Mouse (Mus musculus): ENCODE measurements around the gene Slc35e2. TPM values are rescaled to one million over a fixed set of nuclear protein-coding genes. Genes with fewer than 3 reads are reported as not detected.
"Not testable (repeated sequence)": the region's sequence is repeated elsewhere in the genome, so short reads cannot be mapped to it uniquely, and the experiment has no call there.

Slc35e2 gene
- total RNA-seq, 2 experiments from 2014 or later, result 41.5 to 42.5 TPM

DNA sequence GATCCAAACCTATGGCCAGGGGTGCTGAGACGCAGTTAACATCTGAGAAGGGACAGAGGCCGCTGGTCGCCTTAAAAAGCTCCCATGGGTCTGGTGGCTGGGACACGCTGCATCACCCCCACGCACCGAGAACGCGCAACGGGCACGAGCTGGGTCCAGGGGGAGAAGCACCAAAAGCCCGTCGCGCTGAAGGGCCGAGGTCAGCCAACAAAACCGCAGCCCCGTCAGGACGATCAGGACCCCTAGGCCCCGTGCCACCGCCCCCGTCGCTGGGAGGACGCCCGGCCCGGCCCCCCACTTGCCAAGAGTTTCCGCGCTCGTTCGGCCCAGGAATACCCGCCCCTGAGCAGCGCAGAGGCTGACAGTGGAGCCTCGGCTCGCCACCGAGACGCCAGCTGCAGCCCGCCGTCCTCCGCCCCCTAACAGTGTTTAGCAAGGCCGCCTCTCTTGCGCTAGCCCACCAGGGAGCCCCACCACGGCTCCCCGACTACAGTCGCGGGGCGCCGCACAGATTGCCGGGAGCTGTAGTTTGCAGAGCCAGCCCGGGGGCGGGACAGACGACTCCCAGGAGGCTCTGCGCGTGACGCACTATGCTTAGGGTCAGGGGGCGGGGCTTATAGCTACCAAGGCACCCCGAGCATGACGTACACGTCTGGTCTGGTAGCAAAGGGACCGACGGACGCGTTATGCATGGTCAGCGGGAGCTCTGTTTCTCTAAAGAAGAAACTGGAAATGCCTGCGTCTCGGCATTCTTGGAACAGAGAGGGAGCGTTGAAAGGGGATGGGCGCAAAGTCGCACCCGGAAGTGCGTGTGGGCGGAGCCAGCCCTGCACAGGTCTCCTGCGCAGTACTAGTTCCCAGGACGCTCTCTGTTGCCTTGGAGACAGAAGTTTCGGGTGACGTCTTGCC lies 67.7 kb downstream of the Slc35e2 start, which contains the start of gene Mib2:
Mib2 (minus strand) TSS at position 510 of the 909 bp plus-strand sequence.
- peak; percentile 90 to 98 for DNase-seq (ENCODE audit: extremely low spot score in 1 of 2, low spot score in 1 of 2)

DNA sequence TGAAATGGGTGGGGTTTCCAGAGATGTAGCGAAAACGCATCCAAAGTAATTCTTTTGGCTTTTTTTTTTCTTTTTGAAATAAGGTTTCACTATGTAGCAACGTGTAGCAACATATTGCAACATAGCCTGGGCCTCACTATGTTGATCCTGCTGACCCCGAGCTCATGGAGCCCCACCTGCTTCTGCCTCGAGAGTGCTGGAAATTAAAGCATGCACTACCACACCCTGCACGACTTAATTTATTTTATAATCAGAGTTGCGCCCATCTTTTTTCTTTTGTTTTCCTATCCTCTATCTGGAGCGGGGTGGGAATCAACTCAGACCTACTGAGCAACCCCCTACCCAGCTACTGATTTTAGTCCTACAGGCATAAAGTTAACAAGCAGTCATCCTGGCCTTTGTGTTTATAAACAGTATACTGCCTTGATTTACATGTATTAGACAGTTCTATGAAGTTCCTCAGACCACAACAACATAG lies 68.4 kb downstream of the Slc35e2 start:
- no peak for DNase-seq (ENCODE audit: extremely low spot score in 1 of 2, low spot score in 1 of 2)

DNA sequence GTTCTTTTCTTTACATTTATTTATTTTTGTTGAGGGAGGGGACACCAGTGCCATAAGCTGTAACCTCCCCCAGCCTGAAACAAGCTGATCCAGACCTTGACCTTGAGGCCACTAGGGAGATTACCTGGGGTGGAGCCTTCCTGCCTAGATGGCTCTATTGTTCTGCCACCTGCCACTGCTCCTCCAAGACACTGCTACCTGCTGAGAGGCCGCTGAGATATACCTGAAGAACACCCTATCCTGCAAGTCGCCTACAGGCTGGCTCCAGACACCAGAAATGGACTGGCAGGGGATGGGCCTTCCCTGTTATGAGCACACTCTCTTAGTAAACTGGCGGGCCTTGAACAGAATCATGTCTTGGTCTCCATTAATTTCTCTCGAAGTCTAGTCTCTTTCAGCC lies 69.0 kb downstream of the Slc35e2 start:
- DNase-seq (ENCODE audit: extremely low spot score in 1 of 2, low spot score in 1 of 2), result not testable (repeated sequence)

DNA sequence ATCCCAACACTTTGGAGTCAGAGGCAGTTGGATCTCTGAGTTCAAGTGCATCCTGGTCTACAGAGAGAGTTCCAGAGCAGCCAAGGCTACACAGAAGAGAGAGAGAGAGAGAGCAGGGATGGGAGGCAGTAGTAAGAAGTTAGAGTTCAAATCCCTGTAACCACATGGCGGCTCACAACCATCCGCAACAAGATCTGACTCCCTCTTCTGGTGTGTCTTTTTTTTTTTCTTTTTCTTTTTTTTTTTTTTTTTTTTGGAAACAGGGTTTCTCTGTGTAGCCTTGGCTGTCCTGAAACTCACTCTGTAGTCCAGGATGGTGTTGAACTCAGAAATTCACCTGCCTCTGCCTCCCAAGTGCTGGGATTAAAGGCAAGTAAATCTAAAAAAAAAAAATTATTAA lies 70.9 kb downstream of the Slc35e2 start:
- no peak for DNase-seq (ENCODE audit: extremely low spot score in 1 of 2, low spot score in 1 of 2)

Other genes starting within 250 kb of the Slc35e2 start
- 100 to 1,000 TPM; 161 to 170 TPM for gene Prkcz, start 240.1 kb upstream of the Slc35e2 start, total RNA-seq (2021)
- 10 to 100 TPM; 19.7 to 22.2 TPM for gene Gabrd, start 203.3 kb upstream of the Slc35e2 start, total RNA-seq (2021)
- gene Cfap74, start 192.2 kb upstream of the Slc35e2 start, total RNA-seq (2021), result 10 to 100 TPM in 1 of 2 experiments, 1 to 10 TPM in 1; 9.2 to 11.4 TPM
- 1 to 10 TPM; 3.0 to 5.6 TPM for gene Tmem52, start 132.3 kb upstream of the Slc35e2 start, total RNA-seq (2021)
- 100 to 1,000 TPM; 763 to 780 TPM for gene Gnb1, start 110.1 kb upstream of the Slc35e2 start, total RNA-seq (2021)
- gene Nadk, start 39.0 kb upstream of the Slc35e2 start, total RNA-seq (2021), result 10 to 100 TPM; 67.1 to 68.5 TPM
- gene Cdk11b, start 23.4 kb downstream of the Slc35e2 start, total RNA-seq (2021), result 10 to 100 TPM; 41.1 to 47.3 TPM
- not detected for gene Gm10563, start 44.0 kb downstream of the Slc35e2 start, total RNA-seq (2021)
- gene Mmp23, start 52.0 kb downstream of the Slc35e2 start, total RNA-seq (2021), result 1 to 10 TPM; 2.7 to 3.0 TPM
- gene Mib2, start 67.8 kb downstream of the Slc35e2 start, total RNA-seq (2021), result 100 to 1,000 TPM in 1 of 2 experiments, 10 to 100 TPM in 1; 96.6 to 109 TPM
- gene Fndc10, start 92.9 kb downstream of the Slc35e2 start, total RNA-seq (2021), result 10 to 100 TPM; 23.9 to 27.5 TPM
- 10 to 100 TPM; 78.8 to 84.0 TPM for gene Ssu72, start 103.4 kb downstream of the Slc35e2 start, total RNA-seq (2021)
- 10 to 100 TPM; 38.0 to 39.7 TPM for gene Tmem240, start 133.4 kb downstream of the Slc35e2 start, total RNA-seq (2021)
- 10 to 100 TPM; 47.5 to 56.3 TPM for gene Atad3a, start 159.7 kb downstream of the Slc35e2 start, total RNA-seq (2021)
- 10 to 100 TPM in 1 of 2 experiments, 1 to 10 TPM in 1; 9.7 to 10.3 TPM for gene Vwa1, start 173.3 kb downstream of the Slc35e2 start, total RNA-seq (2021)
- gene Tmem88b, start 184.5 kb downstream of the Slc35e2 start, total RNA-seq (2021), result 10 to 100 TPM; 31.3 to 33.9 TPM
- not detected for gene Ankrd65, start 189.0 kb downstream of the Slc35e2 start, total RNA-seq (2021)
- gene Mrpl20, start 201.5 kb downstream of the Slc35e2 start, total RNA-seq (2021), result 10 to 100 TPM; 82.3 to 93.0 TPM
- gene Ccnl2, start 211.1 kb downstream of the Slc35e2 start, total RNA-seq (2021), result 10 to 100 TPM; 72.2 to 91.2 TPM
- 100 to 1,000 TPM in 1 of 2 experiments, 10 to 100 TPM in 1; 95.9 to 105 TPM for gene Aurkaip1, start 229.9 kb downstream of the Slc35e2 start, total RNA-seq (2021)
- 1 to 10 TPM; 7.5 to 7.7 TPM for gene Mxra8, start 238.3 kb downstream of the Slc35e2 start, total RNA-seq (2021)
- 10 to 100 TPM; 75.6 to 77.2 TPM for gene Dvl1, start 246.0 kb downstream of the Slc35e2 start, total RNA-seq (2021)